Mouse (Mus musculus): Measurements from ENCODE around the gene Farp1. TPM values are rescaled to one million over a fixed set of nuclear protein-coding genes. Genes with fewer than 3 reads are reported as not detected.

Gene Farp1
- total and polyA plus RNA-seq, 2 experiments: 4.2 to 8.6 TPM

DNA sequence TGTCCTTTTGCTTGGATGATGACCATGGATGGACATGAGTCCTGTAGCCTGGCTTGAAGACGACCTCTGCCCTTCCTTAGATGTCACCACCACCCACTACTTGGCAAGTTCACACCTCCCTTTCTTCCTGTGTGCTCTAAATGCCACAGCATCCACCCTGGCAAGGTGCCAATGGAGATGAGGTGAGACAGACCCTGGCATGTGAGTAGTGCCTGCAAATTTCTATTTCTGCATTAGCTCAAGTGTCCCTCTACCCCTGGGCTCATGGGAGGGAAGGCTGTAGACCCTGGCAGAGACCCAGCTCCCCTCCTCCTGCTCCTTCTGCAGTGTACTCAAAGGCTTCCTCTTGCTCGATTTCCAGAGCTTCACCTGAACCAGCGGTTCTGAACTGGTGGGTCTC lies 279.9 kb downstream of the Farp1 start:
- no peak for TF ChIP-seq CTCF (IDR thresholded peaks at IDR 0.05; ENCODE audit: low read depth, low read length)
- TF ChIP-seq POLR2A (IDR thresholded peaks at IDR 0.05; ENCODE audit: extremely low read depth, insufficient read depth, low read length): no peak
- no peak overlapping the region for H3K27ac ChIP-seq (replicated peaks; ENCODE audit: insufficient read depth, low read depth, low read length)
- peaks cover 8% of the 10 kb centered on the region for H3K4me1 ChIP-seq (ENCODE audit: control insufficient read depth, insufficient read depth, low read length)
- H3K4me3 ChIP-seq (ENCODE audit: insufficient read depth, low read depth, low read length): no peak overlapping the region
- H3K79me2 ChIP-seq (ENCODE audit: control insufficient read depth, insufficient read depth, low read length): peaks cover 65% of the 10 kb centered on the region
- no peak overlapping the region for H3K9ac ChIP-seq (ENCODE audit: low read depth, low read length)
- no peak for DNase-seq (ENCODE audit: extremely low read depth, low read depth, low spot score)
- no peaks in the 10 kb centered on the region for H3K27me3 ChIP-seq (ENCODE audit: control insufficient read depth, insufficient read depth, low read length)
- no peaks in the 10 kb centered on the region for H3K36me3 ChIP-seq (ENCODE audit: control insufficient read depth, insufficient read depth, low read length)
- 68% methylated on average over 3 of the region's 3 CpGs for WGBS

DNA sequence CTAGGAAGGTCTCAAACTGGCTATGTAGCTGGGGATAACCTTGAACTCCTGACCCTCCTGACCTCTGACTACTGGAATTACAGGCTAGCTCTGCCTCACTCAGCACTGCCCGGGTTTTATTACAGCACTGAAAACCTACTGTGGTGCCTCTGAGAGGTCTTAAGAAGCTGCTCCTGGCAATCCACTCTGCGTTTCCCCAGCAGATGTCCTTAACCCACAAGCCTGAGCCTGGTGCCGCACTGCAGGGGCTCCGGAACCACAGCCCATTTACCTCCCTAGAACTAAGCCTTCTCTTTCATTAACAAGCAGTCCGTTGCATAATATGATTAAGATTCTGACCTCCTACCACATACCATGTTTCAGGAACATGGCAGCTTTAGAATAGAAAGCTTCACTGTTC lies 281.1 kb downstream of the Farp1 start:
- H3K27ac ChIP-seq (replicated peaks; ENCODE audit: insufficient read depth, low read depth, low read length): no peak overlapping the region
- no peak overlapping the region for H3K4me3 ChIP-seq (ENCODE audit: insufficient read depth, low read depth, low read length)
- H3K79me2 ChIP-seq (ENCODE audit: control insufficient read depth, insufficient read depth, low read length): peaks cover 59% of the 10 kb centered on the region
- no peaks in the 10 kb centered on the region; the same call in none of the 2 replicates for H3K4me1 ChIP-seq (ENCODE audit: control insufficient read depth, insufficient read depth, low read length)
- TF ChIP-seq POLR2A (IDR thresholded peaks at IDR 0.05; ENCODE audit: extremely low read depth, insufficient read depth, low read length) (no peak), CTCF (IDR thresholded peaks at IDR 0.05; ENCODE audit: low read depth, low read length) (no peak)
- no peak overlapping the region for H3K9ac ChIP-seq (ENCODE audit: low read depth, low read length)
- H3K27me3 ChIP-seq (ENCODE audit: control insufficient read depth, insufficient read depth, low read length): no peaks in the 10 kb centered on the region
- 76% methylated on average over 5 of the region's 5 CpGs for whole genome bisulfite sequencing
- peak; percentile 33 for DNase-seq (ENCODE audit: extremely low read depth, low read depth, low spot score)
- H3K36me3 ChIP-seq (ENCODE audit: control insufficient read depth, insufficient read depth, low read length): no peaks in the 10 kb centered on the region

DNA sequence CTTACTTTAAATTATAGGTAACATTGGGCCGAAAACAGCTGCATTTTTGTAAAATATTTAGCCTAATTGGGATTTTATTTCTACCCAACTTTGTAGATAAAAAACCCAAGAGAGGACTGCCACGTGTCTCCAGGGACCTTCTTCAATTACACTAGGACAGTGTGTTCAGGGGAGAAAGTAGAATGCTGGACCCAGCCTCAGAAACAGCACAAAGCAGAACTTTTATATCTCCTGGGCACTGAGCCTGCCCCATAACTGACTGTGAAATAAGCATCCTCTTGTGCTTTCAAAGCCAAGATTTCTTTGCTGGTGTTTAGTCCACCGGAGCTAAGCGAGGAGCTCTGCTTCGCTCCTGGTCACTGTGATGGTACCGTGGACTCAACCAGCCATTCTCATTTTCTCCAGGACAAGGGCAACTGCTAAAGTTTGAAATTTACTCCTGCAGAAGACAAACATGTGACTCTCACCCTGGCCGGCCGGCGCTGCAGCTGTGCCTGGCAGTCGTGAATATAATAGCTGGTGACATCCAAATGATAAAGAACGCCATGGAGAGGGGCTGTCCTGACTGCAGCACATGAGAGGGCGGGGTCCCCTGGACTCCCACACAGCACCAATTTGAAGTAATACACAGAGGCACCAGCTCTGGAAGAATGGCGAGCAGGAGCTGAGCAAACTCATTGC lies 281.8 kb downstream of the Farp1 start:
- 81% methylated on average over 13 of the region's 13 CpGs for WGBS
- Histone ChIP-seq H3K79me2 (ENCODE audit: control insufficient read depth, insufficient read depth, low read length) (peaks cover 62% of the 10 kb centered on the region), H3K4me1 (ENCODE audit: control insufficient read depth, insufficient read depth, low read length) (no peaks in the 10 kb centered on the region; the same call in none of the 2 replicates), H3K4me3 (ENCODE audit: insufficient read depth, low read depth, low read length) (no peak overlapping the region), H3K9ac (ENCODE audit: low read depth, low read length) (no peak overlapping the region), H3K27me3 (ENCODE audit: control insufficient read depth, insufficient read depth, low read length) (no peaks in the 10 kb centered on the region), H3K36me3 (ENCODE audit: control insufficient read depth, insufficient read depth, low read length) (no peaks in the 10 kb centered on the region), H3K27ac (replicated peaks; ENCODE audit: insufficient read depth, low read depth, low read length) (no peak overlapping the region)
- no peak for DNase-seq (ENCODE audit: extremely low read depth, low read depth, low spot score)
- TF ChIP-seq CTCF (IDR thresholded peaks at IDR 0.05; ENCODE audit: low read depth, low read length) (no peak), POLR2A (IDR thresholded peaks at IDR 0.05; ENCODE audit: extremely low read depth, insufficient read depth, low read length) (no peak)

DNA sequence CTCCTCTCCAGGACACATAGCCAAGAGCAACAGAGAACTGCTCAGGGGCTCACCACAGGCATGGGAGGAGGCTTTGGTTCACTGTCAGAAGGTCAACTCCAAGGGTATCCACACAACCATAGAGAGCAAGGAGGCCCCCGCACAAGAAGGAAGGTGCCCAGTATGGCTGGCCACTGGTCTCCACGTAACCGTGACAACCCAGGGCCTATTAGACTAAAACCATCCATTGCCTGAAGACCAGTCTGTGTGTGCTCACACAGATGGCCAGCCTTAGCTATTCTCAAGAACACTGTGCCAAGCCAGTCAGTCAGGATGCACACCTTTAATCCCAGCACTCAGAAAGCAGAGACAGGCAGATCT lies 282.3 kb downstream of the Farp1 start:
- H3K36me3 ChIP-seq (ENCODE audit: control insufficient read depth, insufficient read depth, low read length): no peaks in the 10 kb centered on the region
- H3K4me1 ChIP-seq (ENCODE audit: control insufficient read depth, insufficient read depth, low read length): no peaks in the 10 kb centered on the region; the same call in none of the 2 replicates
- no peaks in the 10 kb centered on the region for H3K27me3 ChIP-seq (ENCODE audit: control insufficient read depth, insufficient read depth, low read length)
- H3K9ac ChIP-seq (ENCODE audit: low read depth, low read length): no peak overlapping the region
- no peak overlapping the region for H3K4me3 ChIP-seq (ENCODE audit: insufficient read depth, low read depth, low read length)
- WGBS: 95% methylated on average over 3 of the region's 3 CpGs
- H3K27ac ChIP-seq (replicated peaks; ENCODE audit: insufficient read depth, low read depth, low read length): no peak overlapping the region
- TF ChIP-seq CTCF (IDR thresholded peaks at IDR 0.05; ENCODE audit: low read depth, low read length): no peak
- TF ChIP-seq POLR2A (IDR thresholded peaks at IDR 0.05; ENCODE audit: extremely low read depth, insufficient read depth, low read length): no peak
- DNase-seq (ENCODE audit: extremely low read depth, low read depth, low spot score): no peak
- H3K79me2 ChIP-seq (ENCODE audit: control insufficient read depth, insufficient read depth, low read length): peaks cover 63% of the 10 kb centered on the region

DNA sequence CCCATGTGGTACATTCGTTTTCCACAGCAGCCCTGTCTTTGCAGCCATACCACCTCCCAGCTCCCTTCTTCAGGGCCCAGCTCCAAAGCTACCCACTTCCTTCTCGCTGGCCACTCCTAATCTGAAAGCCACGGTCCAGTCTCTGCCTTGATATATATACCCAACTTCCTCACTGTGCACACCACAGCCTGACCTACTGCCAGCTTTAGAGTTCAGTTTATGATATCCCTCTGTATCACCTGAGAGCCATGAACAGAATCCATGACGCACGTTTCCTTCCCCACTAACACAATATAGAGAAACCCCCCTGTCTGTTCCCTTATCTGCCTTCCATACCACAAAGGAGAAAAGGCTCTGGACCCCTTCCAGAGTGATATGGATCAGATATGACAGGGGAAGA lies 283.4 kb downstream of the Farp1 start:
- Histone ChIP-seq H3K27ac (replicated peaks; ENCODE audit: insufficient read depth, low read depth, low read length) (no peak overlapping the region), H3K79me2 (ENCODE audit: control insufficient read depth, insufficient read depth, low read length) (peaks cover 64% of the 10 kb centered on the region), H3K4me3 (ENCODE audit: insufficient read depth, low read depth, low read length) (no peak overlapping the region), H3K9ac (ENCODE audit: low read depth, low read length) (no peak overlapping the region), H3K27me3 (ENCODE audit: control insufficient read depth, insufficient read depth, low read length) (no peaks in the 10 kb centered on the region), H3K36me3 (ENCODE audit: control insufficient read depth, insufficient read depth, low read length) (no peaks in the 10 kb centered on the region), H3K4me1 (ENCODE audit: control insufficient read depth, insufficient read depth, low read length) (no peaks in the 10 kb centered on the region; the same call in 1 of the 2 replicates)
- no peak for TF ChIP-seq CTCF (IDR thresholded peaks at IDR 0.05; ENCODE audit: low read depth, low read length)
- no peak for TF ChIP-seq POLR2A (IDR thresholded peaks at IDR 0.05; ENCODE audit: extremely low read depth, insufficient read depth, low read length)
- DNase-seq (ENCODE audit: extremely low read depth, low read depth, low spot score): no peak
- 77% methylated on average over 5 of the region's 5 CpGs for WGBS

DNA sequence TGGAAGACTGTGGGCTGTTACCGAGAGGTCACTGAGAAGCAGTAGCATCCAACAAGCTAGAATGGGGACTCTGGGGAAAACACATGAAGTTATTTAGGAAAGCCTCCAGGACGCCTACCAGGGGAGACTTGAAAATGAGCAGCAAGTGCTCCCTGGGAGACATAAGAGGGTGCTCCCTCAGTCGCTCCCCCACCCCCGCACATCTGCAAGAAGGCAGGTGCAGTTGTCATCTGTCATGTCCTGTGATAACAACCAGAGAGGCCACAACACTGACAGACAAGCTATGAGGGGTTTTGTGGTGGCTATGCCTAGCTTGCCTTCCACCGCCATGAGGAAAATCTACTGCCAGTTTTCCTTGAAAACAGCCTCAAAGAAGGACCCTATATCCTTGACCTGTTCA lies 287.1 kb downstream of the Farp1 start:
- peaks cover 8% of the 10 kb centered on the region for H3K4me1 ChIP-seq (ENCODE audit: control insufficient read depth, insufficient read depth, low read length)
- 97% methylated on average over 5 of the region's 5 CpGs for WGBS
- no peak for TF ChIP-seq POLR2A (IDR thresholded peaks at IDR 0.05; ENCODE audit: extremely low read depth, insufficient read depth, low read length)
- no peaks in the 10 kb centered on the region for H3K27me3 ChIP-seq (ENCODE audit: control insufficient read depth, insufficient read depth, low read length)
- H3K9ac ChIP-seq (ENCODE audit: low read depth, low read length): no peak overlapping the region
- H3K79me2 ChIP-seq (ENCODE audit: control insufficient read depth, insufficient read depth, low read length): peaks cover 66% of the 10 kb centered on the region
- H3K27ac ChIP-seq (replicated peaks; ENCODE audit: insufficient read depth, low read depth, low read length): no peak overlapping the region
- H3K36me3 ChIP-seq (ENCODE audit: control insufficient read depth, insufficient read depth, low read length): no peaks in the 10 kb centered on the region
- H3K4me3 ChIP-seq (ENCODE audit: insufficient read depth, low read depth, low read length): no peak overlapping the region
- DNase-seq (ENCODE audit: extremely low read depth, low read depth, low spot score): no peak
